Comparison of ENCODE assay signal across 7 mouse cellular contexts in genomic region chr10:81055802-81056340, GRCm38 (mm10). TPM values are rescaled to one million over a fixed set of nuclear protein-coding genes. Genes with fewer than 3 reads are reported as not detected.
"Had no signal": no experiment of that assay in that cellular context is flagged by ENCODE, and none has a peak within 500 bp of the region (broad histone marks: within the 10 kb centered on the region; RNA-seq: fewer than 3 reads in every experiment).

No protein-coding gene starts in this region.

RNA-seq across cellular contexts. Expression of gene Diras1, which starts 30.4 kb away (rescaled TPM):
- total RNA-seq: megakaryocyte, adult 5-6 weeks had no signal
- polyA plus RNA-seq: liver, embryonic 11.5 days; liver, embryonic 14.5 days; liver, postnatal 0 days; lung, postnatal 0 days; macrophage had no signal

RNA-seq across cellular contexts. Expression of gene Gng7, which starts 41.1 kb away (rescaled TPM):
- total RNA-seq: monocyte, adult 5-6 weeks had no signal
